Mouse (Mus musculus): Measurements from ENCODE around the gene Tnrc6c. TPM values are rescaled to one million over a fixed set of nuclear protein-coding genes. Genes with fewer than 3 reads are reported as not detected.
A peak's percentile ranks its signal among the peaks of the same experiment; 100 is the strongest.

The Tnrc6c gene
- polyA plus RNA-seq (2014; fragmentation: Nextera tagmentation; extraction: Ambion mirVana) = 30.6 and 32.5 TPM in 2 replicates

GRCm38 (mm10) chr11:117653491-117654351 lies at the start of gene Tnrc6c:
Gene Tnrc6c (plus strand): TSS chr11:117654289.
- Histone ChIP-seq H3K4me3 (ENCODE audit: low read depth, low read length) (peak within 1 kb of the TSS; percentile 81), H3K9ac (replicated peaks; ENCODE audit: low read depth, low read length) (peak within 1 kb of the TSS; percentile 99), H3K36me3 (ENCODE audit: control insufficient read depth, insufficient read depth, low read length) (no peaks in the 10 kb centered on the region), H3K27ac (ENCODE audit: low read depth, low read length) (peak within 1 kb of the TSS; percentile 97), H3K4me1 (ENCODE audit: control insufficient read depth, insufficient read depth, low read length) (peaks cover 23% of the 10 kb centered on the region), H3K4me2 (ENCODE audit: low read depth, low read length) (peak within 1 kb of the TSS; percentile 90), H3K9me3 (ENCODE audit: control insufficient read depth, low read length) (no peaks in the 10 kb centered on the region), H3K27me3 (ENCODE audit: control insufficient read depth, insufficient read depth, low read length) (no peaks in the 10 kb centered on the region; the same call in 1 of the 2 replicates)
- 2% methylated on average over 61 of the region's 62 CpGs for WGBS
- ATAC-seq (ENCODE audit: low read depth) = peak; percentile 94

DNA sequence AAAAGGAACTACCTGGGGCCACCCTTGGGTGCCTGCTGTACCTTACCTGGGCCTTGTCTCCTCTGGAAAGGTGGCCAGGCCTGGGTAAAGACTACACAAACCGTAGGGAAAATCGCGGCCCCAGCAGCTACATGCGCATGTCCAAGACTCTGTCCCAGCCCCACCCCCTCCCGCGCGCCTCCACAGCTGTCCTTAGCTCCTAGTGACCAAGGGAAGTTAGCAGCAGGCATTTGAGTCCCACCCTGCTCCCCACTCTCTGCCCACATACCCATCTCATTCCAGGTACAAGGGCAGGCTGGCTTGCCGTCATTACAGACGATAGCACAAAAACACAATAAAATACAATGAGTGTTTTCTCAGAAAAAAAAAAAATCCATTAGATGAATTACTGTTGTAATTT lies 48.0 kb upstream of the Tnrc6c start:
- no peaks in the 10 kb centered on the region for H3K27me3 ChIP-seq (ENCODE audit: control insufficient read depth, insufficient read depth, low read length)
- H3K4me3 ChIP-seq (ENCODE audit: low read depth, low read length) = no peak overlapping the region
- no peak overlapping the region for H3K27ac ChIP-seq (ENCODE audit: low read depth, low read length)
- H3K4me1 ChIP-seq (ENCODE audit: control insufficient read depth, insufficient read depth, low read length) = peaks cover 15% of the 10 kb centered on the region
- no peaks in the 10 kb centered on the region for H3K9me3 ChIP-seq (ENCODE audit: control insufficient read depth, low read length)
- 36% methylated on average over 9 of the region's 9 CpGs for WGBS
- ATAC-seq (ENCODE audit: low read depth) = 0 out of 2 replicates have a peak, but pooled peaks have one; percentile 22
- H3K36me3 ChIP-seq (ENCODE audit: control insufficient read depth, insufficient read depth, low read length) = no peaks in the 10 kb centered on the region
- H3K9ac ChIP-seq (replicated peaks; ENCODE audit: low read depth, low read length) = no peak overlapping the region
- peak overlapping the region; percentile 11; the same call in 1 of the 2 replicates for H3K4me2 ChIP-seq (ENCODE audit: low read depth, low read length)

DNA sequence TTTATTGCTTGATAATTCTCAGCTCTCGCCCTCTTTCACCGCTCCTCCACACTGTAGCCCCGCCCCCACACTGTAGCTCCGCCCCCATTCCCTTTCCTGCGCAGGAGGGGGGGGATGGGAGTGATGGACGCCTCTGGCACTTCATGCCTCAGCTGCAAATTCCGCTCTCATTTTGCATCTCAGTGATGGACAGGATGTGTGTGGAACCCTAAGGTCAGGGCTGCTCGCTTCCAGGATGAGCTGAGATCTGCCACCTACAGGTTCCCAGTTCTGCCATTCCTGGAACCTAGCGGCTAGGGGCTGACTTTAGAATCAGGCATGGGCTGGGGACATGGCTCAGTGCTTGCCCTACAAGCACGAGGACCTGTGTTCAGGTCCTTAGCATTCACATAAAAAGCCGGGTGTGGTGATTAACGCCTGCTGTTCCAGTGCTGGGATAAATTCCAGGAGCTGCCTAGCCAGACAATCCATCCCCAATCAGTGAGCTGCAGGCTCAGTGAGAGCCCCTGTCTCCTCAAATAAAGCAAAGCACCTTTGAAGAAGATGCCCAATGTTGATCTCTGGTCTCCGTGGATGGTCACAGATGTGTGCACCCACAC lies 47.4 kb upstream of the Tnrc6c start:
- Histone ChIP-seq H3K27ac (ENCODE audit: low read depth, low read length) (peak overlapping the region; percentile 28; the same call in 1 of the 2 replicates), H3K9ac (replicated peaks; ENCODE audit: low read depth, low read length) (no peak overlapping the region), H3K36me3 (ENCODE audit: control insufficient read depth, insufficient read depth, low read length) (no peaks in the 10 kb centered on the region), H3K9me3 (ENCODE audit: control insufficient read depth, low read length) (no peaks in the 10 kb centered on the region), H3K4me1 (ENCODE audit: control insufficient read depth, insufficient read depth, low read length) (peaks cover 15% of the 10 kb centered on the region), H3K4me2 (ENCODE audit: low read depth, low read length) (no peak overlapping the region), H3K4me3 (ENCODE audit: low read depth, low read length) (no peak overlapping the region), H3K27me3 (ENCODE audit: control insufficient read depth, insufficient read depth, low read length) (no peaks in the 10 kb centered on the region)
- 7% methylated on average over 13 of the region's 13 CpGs for WGBS
- peak; percentile 47; the same call in 1 of the 2 replicates for ATAC-seq (ENCODE audit: low read depth)

GRCm38 (mm10) chr11:117608141-117608789 lies 45.8 kb upstream of the Tnrc6c start:
- H3K4me1 ChIP-seq (ENCODE audit: control insufficient read depth, insufficient read depth, low read length) = peaks cover 15% of the 10 kb centered on the region
- no peak overlapping the region for H3K27ac ChIP-seq (ENCODE audit: low read depth, low read length)

GRCm38 (mm10) chr11:117608976-117609375 lies 45.1 kb upstream of the Tnrc6c start:
- no peaks in the 10 kb centered on the region for H3K27me3 ChIP-seq (ENCODE audit: control insufficient read depth, insufficient read depth, low read length)
- no peak for ATAC-seq (ENCODE audit: low read depth)
- no peak overlapping the region for H3K9ac ChIP-seq (replicated peaks; ENCODE audit: low read depth, low read length)
- no peaks in the 10 kb centered on the region for H3K9me3 ChIP-seq (ENCODE audit: control insufficient read depth, low read length)
- H3K4me2 ChIP-seq (ENCODE audit: low read depth, low read length) = no peak overlapping the region
- no peak overlapping the region for H3K27ac ChIP-seq (ENCODE audit: low read depth, low read length)
- H3K36me3 ChIP-seq (ENCODE audit: control insufficient read depth, insufficient read depth, low read length) = no peaks in the 10 kb centered on the region
- 20% methylated on average over 7 of the region's 7 CpGs for WGBS
- peaks cover 15% of the 10 kb centered on the region for H3K4me1 ChIP-seq (ENCODE audit: control insufficient read depth, insufficient read depth, low read length)
- H3K4me3 ChIP-seq (ENCODE audit: low read depth, low read length) = no peak overlapping the region

More at GRCm38 (mm10) chr11:117608141-117608789, 45.8 kb upstream of the Tnrc6c start:
- Histone ChIP-seq H3K4me2 (ENCODE audit: low read depth, low read length) (no peak overlapping the region), H3K9ac (replicated peaks; ENCODE audit: low read depth, low read length) (no peak overlapping the region), H3K36me3 (ENCODE audit: control insufficient read depth, insufficient read depth, low read length) (no peaks in the 10 kb centered on the region), H3K4me3 (ENCODE audit: low read depth, low read length) (no peak overlapping the region), H3K27me3 (ENCODE audit: control insufficient read depth, insufficient read depth, low read length) (no peaks in the 10 kb centered on the region), H3K9me3 (ENCODE audit: control insufficient read depth, low read length) (no peaks in the 10 kb centered on the region)
- 36% methylated on average over 9 of the region's 9 CpGs for WGBS
- ATAC-seq (ENCODE audit: low read depth) = no peak

GRCm38 (mm10) chr11:117610589-117610988 lies 43.5 kb upstream of the Tnrc6c start:
- Histone ChIP-seq H3K4me1 (ENCODE audit: control insufficient read depth, insufficient read depth, low read length) (peaks cover 15% of the 10 kb centered on the region), H3K36me3 (ENCODE audit: control insufficient read depth, insufficient read depth, low read length) (no peaks in the 10 kb centered on the region), H3K4me3 (ENCODE audit: low read depth, low read length) (no peak overlapping the region), H3K27me3 (ENCODE audit: control insufficient read depth, insufficient read depth, low read length) (no peaks in the 10 kb centered on the region), H3K9ac (replicated peaks; ENCODE audit: low read depth, low read length) (no peak overlapping the region), H3K4me2 (ENCODE audit: low read depth, low read length) (no peak overlapping the region), H3K27ac (ENCODE audit: low read depth, low read length) (no peak overlapping the region), H3K9me3 (ENCODE audit: control insufficient read depth, low read length) (no peaks in the 10 kb centered on the region)
- no peak for ATAC-seq (ENCODE audit: low read depth)

DNA sequence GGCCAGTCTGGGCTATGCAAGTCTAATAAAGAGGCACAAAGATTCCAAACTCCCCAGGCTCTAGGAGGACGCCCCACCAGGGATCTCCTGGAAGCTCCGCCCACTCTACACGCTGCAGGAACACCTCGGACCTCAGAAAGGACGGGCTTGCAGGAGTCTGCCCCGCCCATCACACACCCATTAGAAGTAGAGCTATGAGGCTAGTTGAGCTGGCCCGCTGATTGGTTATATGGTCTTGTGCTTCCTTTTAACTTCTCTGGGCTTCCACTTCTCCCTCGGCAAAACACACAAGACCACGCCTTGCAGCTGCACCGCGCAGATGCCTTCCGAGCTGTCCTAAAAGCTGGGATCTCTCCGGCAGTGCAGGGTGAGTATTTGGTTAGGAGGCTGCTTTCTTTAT lies 43.0 kb upstream of the Tnrc6c start:
- WGBS = 8% methylated on average over 13 of the region's 13 CpGs
- no peaks in the 10 kb centered on the region for H3K36me3 ChIP-seq (ENCODE audit: control insufficient read depth, insufficient read depth, low read length)

DNA sequence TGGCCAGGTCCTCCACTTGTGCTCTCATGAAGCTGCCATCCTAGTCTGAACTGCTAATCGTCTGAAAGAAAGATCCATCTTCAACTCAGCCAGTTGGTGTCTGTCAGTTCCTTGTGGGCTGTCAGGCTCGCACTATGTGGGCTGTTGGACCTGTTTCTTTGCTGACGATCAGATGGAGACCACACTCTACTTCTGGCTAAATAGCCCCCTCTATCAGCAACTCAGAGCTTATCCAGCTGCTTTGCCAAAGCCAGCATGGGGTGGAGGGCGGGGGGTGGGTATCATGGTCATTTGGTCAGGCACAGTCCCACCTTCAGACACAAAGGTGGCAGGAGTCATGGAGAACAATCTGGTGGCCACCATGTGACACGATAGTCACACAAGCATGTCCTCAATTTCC lies 42.2 kb upstream of the Tnrc6c start:
- Histone ChIP-seq H3K4me2 (ENCODE audit: low read depth, low read length) (no peak overlapping the region), H3K36me3 (ENCODE audit: control insufficient read depth, insufficient read depth, low read length) (no peaks in the 10 kb centered on the region), H3K9me3 (ENCODE audit: control insufficient read depth, low read length) (no peaks in the 10 kb centered on the region), H3K27me3 (ENCODE audit: control insufficient read depth, insufficient read depth, low read length) (no peaks in the 10 kb centered on the region), H3K27ac (ENCODE audit: low read depth, low read length) (no peak overlapping the region), H3K4me3 (ENCODE audit: low read depth, low read length) (no peak overlapping the region), H3K9ac (replicated peaks; ENCODE audit: low read depth, low read length) (no peak overlapping the region), H3K4me1 (ENCODE audit: control insufficient read depth, insufficient read depth, low read length) (0 out of 2 replicates have a peak, but pooled peaks cover 5% of the 10 kb centered on the region)
- WGBS = 51% methylated on average over 5 of the region's 5 CpGs
- ATAC-seq (ENCODE audit: low read depth) = no peak

More for the DNA sequence above, 43.0 kb upstream of the Tnrc6c start:
- H3K4me2 ChIP-seq (ENCODE audit: low read depth, low read length) = 0 out of 2 replicates have a peak overlapping the region, but pooled peaks have one; percentile 0
- no peak for ATAC-seq (ENCODE audit: low read depth)
- peaks cover 11% of the 10 kb centered on the region for H3K4me1 ChIP-seq (ENCODE audit: control insufficient read depth, insufficient read depth, low read length)
- H3K27me3 ChIP-seq (ENCODE audit: control insufficient read depth, insufficient read depth, low read length) = no peaks in the 10 kb centered on the region
- no peak overlapping the region for H3K27ac ChIP-seq (ENCODE audit: low read depth, low read length)
- no peaks in the 10 kb centered on the region for H3K9me3 ChIP-seq (ENCODE audit: control insufficient read depth, low read length)
- H3K9ac ChIP-seq (replicated peaks; ENCODE audit: low read depth, low read length) = no peak overlapping the region
- H3K4me3 ChIP-seq (ENCODE audit: low read depth, low read length) = no peak overlapping the region
